Mouse (Mus musculus) heart, postnatal 0 days (tissue): Measurements from ENCODE around the gene Ibtk. TPM values are rescaled to one million over a fixed set of nuclear protein-coding genes. Genes with fewer than 3 reads are reported as not detected.

Source experiments
- ATAC-seq: fragments of 200-750 bp; cut with Nextera tagmentation; 2 replicates; pipeline ENCODE4 v1.8.0; 2017; ENCODE audit warnings: low read depth, moderate number of reproducible peaks, moderate library complexity; ENCODE audit not compliant: insufficient read depth
- DNase-seq: peaks from one replicate; pipeline ENCODE4 v3.0.0-alpha.2; 2016; ENCODE audit warnings: low spot score
- H3K27ac ChIP-seq: fragments of 300-500 bp; sonication (generic); 2 replicates; pipeline ENCODE4 v1.5.1; 2014; ENCODE audit warnings: low read depth, mild to moderate bottlenecking
- H3K27me3 ChIP-seq: fragments of 300-500 bp; sonication (generic); 2 replicates; pipeline ENCODE4 v1.6.1; 2014; ENCODE audit warnings: low read length, mixed read lengths; ENCODE audit not compliant: control insufficient read depth, insufficient read depth
- H3K36me3 ChIP-seq: fragments of 300-500 bp; sonication (generic); replicated peaks from 2 replicates; pipeline ENCODE4 v1.6.1; 2014; ENCODE audit warnings: low read length, mixed read lengths; ENCODE audit not compliant: control insufficient read depth, insufficient read depth
- H3K4me1 ChIP-seq: fragments of 300-500 bp; sonication (generic); 2 replicates; pipeline ENCODE4 v1.6.1; 2014; ENCODE audit warnings: antibody characterized with exemption; ENCODE audit not compliant: control insufficient read depth, insufficient read depth
- H3K4me2 ChIP-seq: fragments of 300-500 bp; sonication (generic); 2 replicates; pipeline ENCODE4 v1.6.1; 2014; ENCODE audit warnings: low read depth, mild to moderate bottlenecking, low read length, moderate library complexity
- H3K4me3 ChIP-seq: fragments of 300-500 bp; sonication (generic); 2 replicates; pipeline ENCODE4 v1.5.1; 2014; ENCODE audit warnings: low read depth, low read length
- H3K9ac ChIP-seq: fragments of 300-500 bp; sonication (generic); replicated peaks from 2 replicates; pipeline ENCODE4 v1.6.1; 2014; ENCODE audit warnings: low read depth, low read length, mixed read lengths
- H3K9me3 ChIP-seq: fragments of 300-500 bp; sonication (generic); replicated peaks from 2 replicates; pipeline ENCODE4 v1.6.1; 2016; ENCODE audit warnings: low read length; ENCODE audit not compliant: control insufficient read depth
- CTCF ChIP-seq: IDR thresholded peaks from 2 replicates; pipeline ENCODE4 v1.5.1; 2016; ENCODE audit warnings: antibody characterized with exemption, control low read depth, low read depth
- EP300 ChIP-seq: IDR thresholded peaks from 2 replicates; pipeline ENCODE4 v1.6.1; 2016; ENCODE audit warnings: antibody characterized with exemption, low read depth
- WGBS: fragments of 180-500 bp; shearing (Covaris S2); extraction: QIAGEN DNeasy Blood & Tissue Kit; methylation state at CpG from one replicate; pipeline ENCODE4 v1.1.7; 2014; 5-methylcytosine and 5-hydroxymethylcytosine counted together
- polyA plus RNA-seq: library from polyadenylated mRNA; unstranded; fragments of >200 nt; fragmentation: Nextera tagmentation; extraction: Ambion mirVana; gene quantifications from 2 replicates; pipeline ENCODE4 v1.2.1, GENCODE M21; 2015
- total RNA-seq: library from RNA; depleted of rRNA; stranded (reverse); fragments of >200 nt; gene quantifications from 2 replicates; pipeline ENCODE4 v1.2.3, GENCODE M21; 2014; ENCODE audit warnings: low replicate concordance

Gene Ibtk
- total and polyA plus RNA-seq, 2 experiments from 2014 or later = 13.3 to 15.3 TPM

DNA sequence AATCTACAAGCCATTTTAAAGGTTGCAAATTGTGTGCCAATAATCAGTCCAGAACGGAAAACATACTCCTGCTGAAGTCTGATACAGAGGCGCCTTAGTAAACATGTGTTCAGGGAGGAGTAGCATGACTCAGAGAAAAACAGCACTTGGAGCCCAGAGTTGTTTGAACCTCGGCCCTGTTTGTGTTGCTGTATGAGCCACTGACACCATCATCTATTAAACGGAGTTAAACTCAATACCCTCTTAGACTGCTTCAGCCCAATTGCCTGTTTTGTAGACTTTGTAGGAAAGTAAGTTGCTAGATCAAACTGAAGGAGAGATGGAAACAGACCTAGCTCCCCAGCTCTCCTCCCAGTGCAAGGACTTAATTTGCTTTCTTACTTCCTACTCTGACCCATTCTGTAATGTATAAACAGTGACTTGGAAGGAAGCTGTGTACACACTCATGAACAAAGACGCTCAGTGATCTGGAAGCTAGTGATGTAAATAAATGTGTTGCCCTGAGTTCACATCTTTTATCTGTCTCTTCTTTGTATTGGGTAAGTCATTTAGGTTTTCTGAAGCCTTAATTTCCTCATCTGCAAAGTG lies 882 bp upstream of the Ibtk start:
- ATAC-seq (peak; percentile 12; the same call in 1 of the 2 replicates), DNase-seq (no peak)
- Histone ChIP-seq H3K9ac (peak overlapping the region; percentile 97), H3K27me3 (no peaks in the 10 kb centered on the region), H3K4me1 (peaks cover 19% of the 10 kb centered on the region), H3K4me3 (peak overlapping the region; percentile 86), H3K27ac (peak overlapping the region; percentile 99), H3K4me2 (peak overlapping the region; percentile 66), H3K9me3 (no peaks in the 10 kb centered on the region), H3K36me3 (no peaks in the 10 kb centered on the region)
- 21% methylated on average over 5 of the region's 5 CpGs for WGBS
- no peak for TF ChIP-seq EP300
- TF ChIP-seq CTCF = no peak

DNA sequence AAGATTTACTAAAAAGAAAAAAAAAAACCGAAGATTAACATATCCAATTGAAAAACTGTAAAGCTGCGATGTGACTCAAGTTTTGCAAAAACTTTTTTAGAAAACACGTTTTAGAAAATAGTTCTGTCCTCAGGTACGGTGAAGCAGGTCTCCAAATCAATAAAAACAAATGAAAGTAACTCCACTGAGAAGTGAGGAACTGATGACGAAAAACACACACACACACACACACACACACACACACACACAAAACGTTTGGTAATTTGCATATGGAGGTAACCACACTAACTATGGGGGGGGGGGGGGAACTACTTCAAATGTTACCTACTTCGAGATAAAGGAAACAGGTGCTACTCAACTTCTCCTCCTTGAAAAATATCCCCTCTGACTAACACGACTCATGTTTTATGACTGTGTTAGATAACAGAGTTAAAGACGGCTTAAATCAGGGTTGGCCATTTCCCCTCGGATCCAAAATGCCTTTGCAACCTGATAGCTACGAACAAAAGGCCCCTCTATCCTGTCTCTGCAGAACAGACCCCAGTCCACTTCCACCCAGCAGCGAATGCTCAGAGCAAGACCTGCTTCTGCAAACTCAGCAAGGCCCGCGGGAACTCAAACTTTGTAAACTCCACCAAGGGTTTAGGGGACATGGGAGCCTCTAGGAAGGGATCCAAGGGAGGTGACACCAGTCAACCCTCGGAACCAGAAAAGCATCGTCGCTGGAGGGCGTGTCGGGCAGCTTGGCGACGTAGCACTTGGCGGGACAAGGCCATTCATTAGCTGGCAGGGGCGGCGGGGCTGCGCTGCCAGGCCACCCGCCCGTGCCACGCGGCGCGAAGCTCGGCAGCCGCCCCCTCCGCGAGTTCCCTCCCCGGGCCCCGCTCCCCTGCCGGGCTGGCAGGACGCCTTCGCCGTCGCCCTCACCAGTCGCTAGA lies 661 bp downstream of the Ibtk start:
- no peaks in the 10 kb centered on the region for H3K9me3 ChIP-seq
- no peak for TF ChIP-seq EP300
- TF ChIP-seq CTCF = no peak; the same call in 1 of the 2 replicates
- peak overlapping the region; percentile 99 for H3K27ac ChIP-seq
- H3K4me1 ChIP-seq = peaks cover 21% of the 10 kb centered on the region
- H3K36me3 ChIP-seq = peaks cover 4% of the 10 kb centered on the region; the same call in 1 of the 2 replicates
- peak; percentile 83 for DNase-seq
- H3K27me3 ChIP-seq = no peaks in the 10 kb centered on the region
- ATAC-seq = peak; percentile 83
- peak overlapping the region; percentile 86 for H3K4me3 ChIP-seq
- H3K4me2 ChIP-seq = peak overlapping the region; percentile 66
- WGBS = under 1% methylated on average over 39 of the region's 43 CpGs
- peak overlapping the region; percentile 97 for H3K9ac ChIP-seq

DNA sequence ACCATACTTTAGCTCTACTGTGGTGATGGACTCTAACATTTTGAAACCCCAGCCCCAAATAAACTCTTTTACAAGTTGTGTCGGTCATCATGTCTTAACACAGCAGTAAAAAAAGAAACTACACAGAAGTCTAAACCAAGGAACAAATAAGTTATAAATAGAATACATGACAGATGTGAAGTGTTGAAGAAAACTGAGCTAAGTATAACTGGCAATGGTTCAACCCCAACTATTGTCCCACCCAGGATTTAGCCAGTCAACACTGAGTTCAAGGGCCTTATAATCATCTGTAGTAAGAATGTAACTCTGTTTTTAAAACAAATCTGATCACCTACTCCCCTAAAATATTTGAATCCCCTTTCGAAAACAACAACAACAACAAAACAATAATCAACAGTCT lies 3.6 kb downstream of the Ibtk start:
- peak; percentile 60 for DNase-seq
- peak overlapping the region; percentile 75 for H3K27ac ChIP-seq
- TF ChIP-seq CTCF (no peak), EP300 (no peak)
- peaks cover 25% of the 10 kb centered on the region for H3K36me3 ChIP-seq
- H3K4me1 ChIP-seq = peaks cover 21% of the 10 kb centered on the region
- no peak overlapping the region for H3K9ac ChIP-seq
- H3K9me3 ChIP-seq = no peaks in the 10 kb centered on the region
- H3K27me3 ChIP-seq = no peaks in the 10 kb centered on the region
- 61% methylated on average over 2 of the region's 2 CpGs for WGBS
- peak overlapping the region; percentile 31; the same call in 1 of the 2 replicates for H3K4me2 ChIP-seq
- ATAC-seq = no peak
- H3K4me3 ChIP-seq = no peak overlapping the region

DNA sequence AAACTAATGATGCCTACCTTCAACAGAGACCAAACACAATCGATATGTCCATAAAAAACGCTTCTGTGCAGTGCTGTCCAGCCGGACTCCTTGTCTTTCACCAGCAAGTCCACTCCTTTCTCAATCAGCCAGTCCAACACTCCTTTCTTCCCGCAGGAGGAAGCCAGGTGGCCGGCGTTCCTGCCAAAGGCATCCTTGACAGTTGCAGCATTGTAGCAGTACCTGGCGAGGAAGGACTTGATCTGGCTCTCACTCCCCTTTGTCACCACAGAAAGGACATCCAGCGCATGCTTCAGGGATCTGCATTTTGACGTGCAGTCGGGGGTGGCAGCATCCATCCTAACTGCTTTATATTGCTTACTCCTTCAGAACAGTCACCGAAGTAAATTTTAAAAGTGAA lies 5.8 kb downstream of the Ibtk start:
- peaks cover 29% of the 10 kb centered on the region for H3K36me3 ChIP-seq
- H3K9ac ChIP-seq = no peak overlapping the region
- H3K9me3 ChIP-seq = no peaks in the 10 kb centered on the region
- H3K4me1 ChIP-seq = peaks cover 15% of the 10 kb centered on the region
- no peak for TF ChIP-seq CTCF
- no peak for TF ChIP-seq EP300
- no peak for ATAC-seq
- H3K4me2 ChIP-seq = no peak overlapping the region
- WGBS = 84% methylated on average over 11 of the region's 11 CpGs
- H3K27ac ChIP-seq = no peak overlapping the region
- H3K27me3 ChIP-seq = no peaks in the 10 kb centered on the region
- no peak for DNase-seq
- no peak overlapping the region for H3K4me3 ChIP-seq

DNA sequence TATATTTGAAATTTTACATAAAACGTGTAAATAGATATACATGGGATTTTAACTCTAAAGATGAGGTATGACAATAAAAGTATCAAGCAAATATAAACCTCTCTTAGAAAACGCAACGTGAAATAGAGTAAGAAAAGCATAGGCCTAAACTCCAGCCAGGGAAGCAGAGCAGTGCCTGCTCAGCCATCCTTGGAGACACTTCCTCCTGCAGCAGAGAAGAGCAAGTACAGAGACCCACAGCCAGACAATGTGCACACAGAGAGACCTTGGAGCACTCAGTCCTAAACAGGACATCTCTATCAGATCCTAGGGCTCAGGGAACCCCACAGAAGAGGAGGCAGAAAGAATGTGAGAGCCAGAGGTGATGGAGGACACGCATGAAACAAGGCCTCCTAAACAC lies 7.0 kb downstream of the Ibtk start:
- no peak overlapping the region for H3K9ac ChIP-seq
- peaks cover 36% of the 10 kb centered on the region for H3K36me3 ChIP-seq
- H3K4me3 ChIP-seq = no peak overlapping the region
- peaks cover 8% of the 10 kb centered on the region for H3K4me1 ChIP-seq
- TF ChIP-seq EP300 (no peak), CTCF (no peak)
- ATAC-seq = no peak
- H3K4me2 ChIP-seq = no peak overlapping the region
- no peak for DNase-seq
- no peaks in the 10 kb centered on the region for H3K9me3 ChIP-seq
- 79% methylated on average over 4 of the region's 4 CpGs for WGBS
- no peaks in the 10 kb centered on the region for H3K27me3 ChIP-seq
- no peak overlapping the region for H3K27ac ChIP-seq
